Mouse (Mus musculus) monocyte, adult 2 months (primary cell): ENCODE measurements around the gene Dhx36.

Experiments
- DNase-seq, 2 experiments: peaks; one replicate each; pipeline ENCODE4 v3.0.0; 2022; ENCODE audit warnings: low spot score in 2 of 2, low read depth in 1 of 2

Dhx36 gene

GRCm38 (mm10) chr3:62433675-62434074 is 73.1 kb downstream of the Dhx36 start:
- no peak for DNase-seq

GRCm38 (mm10) chr3:62418387-62419138 is 88.2 kb downstream of the Dhx36 start:
- DNase-seq, result no peak
